Mouse (Mus musculus) liver, embryonic 14.5 days (tissue): Measurements from ENCODE around the gene Rfx5. TPM values are rescaled to one million over a fixed set of nuclear protein-coding genes. Genes with fewer than 3 reads are reported as not detected.

Experiments
- ATAC-seq: fragments of 200-750 bp; cut with Nextera tagmentation; 2 replicates; pipeline ENCODE4 v1.8.0; 2017; ENCODE audit warnings: moderate number of reproducible peaks, mild to moderate bottlenecking, moderate library complexity; ENCODE audit not compliant: insufficient read depth
- DNase-seq, 3 experiments: peaks; one replicate each; pipeline ENCODE4 v3.0.0-alpha.2; 2012 to 2013; ENCODE audit warnings: low read depth in 3 of 3, low spot score in 3 of 3
- H3K27ac ChIP-seq: fragments of 300-500 bp; sonication (generic); 2 replicates; pipeline ENCODE4 v1.5.1; 2014; ENCODE audit warnings: moderate library complexity, mild to moderate bottlenecking, control low read depth, inconsistent platforms
- H3K27me3 ChIP-seq: fragments of 300-500 bp; sonication (generic); 2 replicates; pipeline ENCODE4 v1.6.1; 2014; ENCODE audit warnings: mild to moderate bottlenecking, low read length, moderate library complexity; ENCODE audit not compliant: control insufficient read depth, insufficient read depth
- H3K36me3 ChIP-seq: fragments of 300-500 bp; sonication (generic); replicated peaks from 2 replicates; pipeline ENCODE4 v1.6.1; 2014; ENCODE audit warnings: low read depth; ENCODE audit not compliant: control insufficient read depth, insufficient read depth
- H3K4me1 ChIP-seq, 2 experiments: fragments of 200-500 bp in 1 of 2; fragments of 300-500 bp in 1 of 2; sonication (generic) in 1 of 2; replicated peaks; 2 replicates each; pipeline ENCODE4 v1.6.1; 2012 to 2014; ENCODE audit warnings: antibody characterized with exemption in 1 of 2, inconsistent platforms in 1 of 2, low read length in 1 of 2; ENCODE audit not compliant: control insufficient read depth in 2 of 2, insufficient read depth in 2 of 2
- H3K4me2 ChIP-seq: fragments of 300-500 bp; sonication (generic); 2 replicates; pipeline ENCODE4 v1.6.1; 2014; ENCODE audit warnings: low read depth, mild to moderate bottlenecking, control low read depth, moderate library complexity
- H3K4me3 ChIP-seq, 2 experiments: fragments of 200-500 bp in 1 of 2; fragments of 300-500 bp in 1 of 2; sonication (generic) in 1 of 2; 2 replicates each; pipeline ENCODE4 v1.5.1; 2012 to 2014; ENCODE audit warnings: low read depth in 2 of 2, low read length in 2 of 2, mild to moderate bottlenecking in 2 of 2, control low read depth in 1 of 2, inconsistent platforms in 1 of 2, moderate library complexity in 1 of 2; ENCODE audit not compliant: insufficient read depth in 1 of 2
- H3K9ac ChIP-seq: fragments of 300-500 bp; sonication (generic); replicated peaks from 2 replicates; pipeline ENCODE4 v1.6.1; 2014; ENCODE audit warnings: mild to moderate bottlenecking, control low read depth, moderate library complexity
- H3K9me3 ChIP-seq: fragments of 300-500 bp; sonication (generic); 2 replicates; pipeline ENCODE4 v1.6.1; 2016; ENCODE audit warnings: low read length, mixed read lengths; ENCODE audit not compliant: control insufficient read depth
- CTCF ChIP-seq: IDR thresholded peaks from 2 replicates; pipeline ENCODE4 v1.5.1; 2016; ENCODE audit warnings: antibody characterized with exemption, low read depth, control low read depth
- EP300 ChIP-seq: IDR thresholded peaks from 2 replicates; pipeline ENCODE4 v1.6.1; 2016; ENCODE audit warnings: antibody characterized with exemption, low read depth
- WGBS: fragments of 180-500 bp; shearing (Covaris S2); extraction: QIAGEN DNeasy Blood & Tissue Kit; methylation state at CpG from one replicate; pipeline ENCODE4 v1.1.7; 2014; ENCODE audit not compliant: insufficient replicate concordance; 5-methylcytosine and 5-hydroxymethylcytosine counted together
- polyA plus RNA-seq, 2 experiments: library from polyadenylated mRNA; depleted of rRNA in 1 of 2; stranded (reverse) in 1 of 2; unstranded in 1 of 2; fragments of >200 nt; fragmentation: Nextera tagmentation in 1 of 2; extraction: Ambion mirVana in 1 of 2; gene quantifications; 2 replicates each; pipeline versions ENCODE4 v1.2.1 to v1.2.3; 2012 to 2014

Gene Rfx5
- polyA plus RNA-seq, 2 experiments, result 1.5 to 2.3 TPM

DNA sequence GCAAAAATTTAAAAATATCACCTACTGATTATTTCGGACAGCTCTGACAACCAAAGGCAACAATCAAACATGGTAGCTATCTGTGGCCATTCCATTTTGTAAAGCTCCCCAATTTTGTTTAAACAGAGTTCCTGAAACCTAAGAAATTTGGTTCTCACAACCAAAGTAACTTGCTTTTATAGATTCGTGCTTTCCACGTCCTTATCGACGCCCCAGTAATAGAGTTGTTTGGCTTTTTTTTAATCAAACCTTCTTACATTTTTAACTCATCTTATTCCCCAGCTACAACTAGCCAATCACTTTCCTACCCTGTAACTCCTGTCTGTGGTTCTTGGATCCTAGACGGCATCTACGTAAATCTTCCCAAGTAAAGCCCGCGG lies 501 bp upstream of the Rfx5 start:
- ATAC-seq, result no peak
- H3K4me1 ChIP-seq, result peaks cover 8 to 12% of the 10 kb centered on the region in 2 experiments
- 11% methylated on average over 9 of the region's 9 CpGs for WGBS
- H3K27me3 ChIP-seq, result no peaks in the 10 kb centered on the region
- H3K9me3 ChIP-seq, result no peaks in the 10 kb centered on the region
- TF ChIP-seq CTCF, result no peak
- no peak for TF ChIP-seq EP300
- peak overlapping the region; percentile 9; the same call in 1 of the 2 replicates for H3K27ac ChIP-seq
- H3K4me3 ChIP-seq, result peak overlapping the region; percentile 74 to 81
- H3K36me3 ChIP-seq, result no peaks in the 10 kb centered on the region
- DNase-seq, result no peak
- H3K4me2 ChIP-seq, result peak overlapping the region; percentile 96
- peak overlapping the region; percentile 86 for H3K9ac ChIP-seq

DNA sequence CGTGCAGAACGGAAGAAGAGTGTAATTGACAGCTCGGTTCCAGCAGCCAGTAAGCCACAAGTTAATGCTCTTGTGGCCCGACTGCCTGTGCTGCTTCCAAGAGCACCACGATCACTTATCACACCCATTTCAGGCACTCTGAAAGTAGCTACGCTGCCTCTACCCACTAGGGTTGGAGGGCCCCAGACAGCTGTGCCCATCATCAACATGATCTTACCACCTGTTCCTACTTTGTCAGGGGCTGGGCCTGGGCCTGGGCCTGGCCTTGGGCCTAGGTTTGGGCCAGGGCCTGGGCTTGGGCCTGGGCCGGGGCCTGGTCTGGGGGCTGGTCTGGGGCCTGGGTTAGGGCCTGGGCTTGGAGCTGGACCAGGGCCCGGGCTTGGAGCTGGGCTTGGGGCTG lies 4.4 kb downstream of the Rfx5 start:
- peaks cover 2 to 5% of the 10 kb centered on the region in 2 experiments; a peak in 3 of 4 replicates for H3K4me1 ChIP-seq
- H3K36me3 ChIP-seq, result no peaks in the 10 kb centered on the region
- DNase-seq (no peak), ATAC-seq (no peak)
- WGBS, result 54% methylated on average over 8 of the region's 8 CpGs
- H3K27me3 ChIP-seq, result no peaks in the 10 kb centered on the region
- no peak overlapping the region for H3K4me3 ChIP-seq
- H3K9ac ChIP-seq, result no peak overlapping the region
- H3K27ac ChIP-seq, result no peak overlapping the region
- H3K4me2 ChIP-seq, result no peak overlapping the region
- TF ChIP-seq CTCF (no peak), EP300 (no peak)
- H3K9me3 ChIP-seq, result no peaks in the 10 kb centered on the region

DNA sequence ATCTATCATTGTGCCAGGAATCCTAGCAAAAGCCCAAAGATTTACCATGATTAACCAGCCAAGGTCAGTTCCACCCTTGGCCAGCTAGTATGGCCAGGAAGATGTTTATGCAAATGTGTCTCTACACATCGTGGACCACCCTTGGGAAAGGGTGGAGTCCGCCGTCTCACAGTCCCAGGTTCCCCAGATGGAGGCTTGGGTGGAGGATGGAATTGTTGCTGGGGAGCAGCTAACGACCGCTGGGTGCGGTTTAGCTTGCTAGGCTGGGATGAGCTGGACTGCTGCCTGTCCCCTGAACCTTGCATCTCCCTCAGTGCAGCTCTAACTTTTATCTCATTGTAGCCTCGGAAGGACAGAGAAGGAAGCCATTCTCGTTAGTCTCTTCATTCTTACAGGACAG lies 6.0 kb downstream of the Rfx5 start:
- H3K9me3 ChIP-seq, result no peaks in the 10 kb centered on the region
- H3K4me3 ChIP-seq, result no peak overlapping the region
- 60% methylated on average over 8 of the region's 8 CpGs for WGBS
- no peak overlapping the region for H3K9ac ChIP-seq
- DNase-seq (no peak), ATAC-seq (no peak)
- no peak overlapping the region for H3K4me2 ChIP-seq
- H3K27me3 ChIP-seq, result no peaks in the 10 kb centered on the region
- no peak overlapping the region for H3K27ac ChIP-seq
- H3K36me3 ChIP-seq, result no peaks in the 10 kb centered on the region
- H3K4me1 ChIP-seq, result 0 out of 4 replicates have a peak, but pooled peaks cover 0 to 3% of the 10 kb centered on the region in 2 experiments
- TF ChIP-seq EP300 (no peak), CTCF (no peak)

DNA sequence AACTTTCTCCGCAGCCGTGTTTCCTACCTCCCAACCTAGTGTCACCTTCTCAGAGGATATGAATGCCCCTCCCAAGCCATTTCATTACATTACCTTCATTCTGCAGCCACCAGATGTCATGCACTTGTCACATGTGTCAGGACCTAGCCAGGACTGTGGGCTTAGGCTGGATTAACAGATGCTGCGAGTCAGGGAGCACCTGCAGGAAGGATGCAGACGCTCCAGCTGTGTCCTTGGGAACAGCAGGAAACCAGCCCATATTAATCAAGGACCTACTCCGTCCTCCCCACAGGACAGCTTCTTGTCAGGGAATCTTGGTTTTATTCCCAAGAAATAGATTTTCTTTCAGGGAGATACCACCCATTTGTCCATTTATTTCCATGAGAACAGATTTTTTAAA lies 6.4 kb downstream of the Rfx5 start:
- H3K27ac ChIP-seq, result no peak overlapping the region
- no peaks in the 10 kb centered on the region for H3K27me3 ChIP-seq
- no peaks in the 10 kb centered on the region for H3K9me3 ChIP-seq
- H3K36me3 ChIP-seq, result no peaks in the 10 kb centered on the region
- DNase-seq (no peak), ATAC-seq (no peak)
- no peaks in the 10 kb centered on the region for H3K4me1 ChIP-seq
- no peak overlapping the region for H3K4me3 ChIP-seq
- TF ChIP-seq CTCF (no peak), EP300 (no peak)
- H3K4me2 ChIP-seq, result no peak overlapping the region
- no peak overlapping the region for H3K9ac ChIP-seq
- 61% methylated on average over 5 of the region's 5 CpGs for WGBS

DNA sequence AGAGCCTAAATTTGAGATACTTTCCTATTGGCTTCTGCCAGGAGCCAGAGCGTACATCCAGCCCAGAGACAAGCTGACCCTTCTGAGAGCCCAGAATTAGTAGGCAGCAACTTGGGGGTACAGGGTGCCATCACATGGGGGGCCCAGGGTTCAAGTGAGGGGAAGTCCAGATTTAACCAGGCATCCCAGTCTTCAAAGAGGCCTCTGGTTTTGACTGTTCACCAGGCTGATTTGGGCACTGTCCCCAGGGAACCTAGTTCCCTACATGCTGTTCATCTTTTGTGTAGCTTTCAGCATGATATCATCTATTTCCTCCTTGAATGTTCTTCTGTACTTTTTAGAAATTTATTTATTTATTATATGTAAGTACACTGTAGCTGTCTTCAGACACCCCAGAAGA lies 11.1 kb downstream of the Rfx5 start:
- no peak overlapping the region for H3K4me2 ChIP-seq
- no peak overlapping the region for H3K9ac ChIP-seq
- H3K4me3 ChIP-seq, result no peak overlapping the region
- ATAC-seq (no peak), DNase-seq (no peak)
- no peaks in the 10 kb centered on the region for H3K9me3 ChIP-seq
- no peak overlapping the region for H3K27ac ChIP-seq
- H3K36me3 ChIP-seq, result no peaks in the 10 kb centered on the region
- 90% methylated on average over 1 of the region's 1 CpGs for WGBS
- no peaks in the 10 kb centered on the region for H3K27me3 ChIP-seq
- TF ChIP-seq CTCF (no peak), EP300 (no peak)
- H3K4me1 ChIP-seq, result no peaks in the 10 kb centered on the region
